Mouse (Mus musculus) CH12.LX (cell line): Measurements from ENCODE around the gene Raet1d.
"Not testable (repeated sequence)": the region's sequence is repeated elsewhere in the genome, so short reads cannot be mapped to it uniquely, and the experiment has no call there.

Experiments used
- CHD2 ChIP-seq: IDR thresholded peaks from 2 replicates; pipeline ENCODE4 v1.6.1; 2011; ENCODE audit warnings: low read length, improper control_type of control experiment
- CTCF ChIP-seq, 2 experiments: IDR thresholded peaks in 1 of 2; conservative IDR thresholded peaks in 1 of 2; 2 replicates each; pipeline ENCODE4 v1.5.1; 2011 to 2012; ENCODE audit warnings: low read depth in 2 of 2, low read length in 2 of 2, improper control_type of control experiment in 1 of 2, inconsistent platforms in 1 of 2, mild to moderate bottlenecking in 1 of 2, moderate library complexity in 1 of 2
- E2F4 ChIP-seq: IDR thresholded peaks from 2 replicates; pipeline ENCODE4 v1.6.1; 2011; ENCODE audit warnings: low read depth, low read length, improper control_type of control experiment; ENCODE audit not compliant: insufficient replicate concordance
- EP300 ChIP-seq: IDR thresholded peaks from 2 replicates; pipeline ENCODE4 v1.6.1; 2011; ENCODE audit warnings: low read length, improper control_type of control experiment
- GABPA ChIP-seq: IDR thresholded peaks from 2 replicates; pipeline ENCODE4 v1.6.1; 2012; ENCODE audit warnings: low read depth, low read length, improper control_type of control experiment, inconsistent platforms; ENCODE audit not compliant: insufficient replicate concordance
- MYC ChIP-seq: IDR thresholded peaks from 2 replicates; pipeline ENCODE4 v1.6.1; 2011; ENCODE audit warnings: low read depth, mild to moderate bottlenecking, improper control_type of control experiment, low read length
- POLR2A ChIP-seq: IDR thresholded peaks from 2 replicates; pipeline ENCODE4 v1.6.1; 2011; ENCODE audit warnings: low read depth, mild to moderate bottlenecking, improper control_type of control experiment, low read length
- TCF12 ChIP-seq: IDR thresholded peaks from 2 replicates; pipeline ENCODE4 v1.6.1; 2014; ENCODE audit warnings: low read depth, mild to moderate bottlenecking, inconsistent platforms, low read length, improper control_type of control experiment
- UBTF ChIP-seq: IDR thresholded peaks from 2 replicates; pipeline ENCODE4 v1.6.1; 2012; ENCODE audit warnings: low read depth, mild to moderate bottlenecking, inconsistent platforms, low read length, improper control_type of control experiment, moderate library complexity
- ZC3H11A ChIP-seq: IDR thresholded peaks from 2 replicates; pipeline ENCODE4 v1.6.1; 2012; ENCODE audit warnings: low read depth, mild to moderate bottlenecking, inconsistent platforms, low read length, improper control_type of control experiment

DNA sequence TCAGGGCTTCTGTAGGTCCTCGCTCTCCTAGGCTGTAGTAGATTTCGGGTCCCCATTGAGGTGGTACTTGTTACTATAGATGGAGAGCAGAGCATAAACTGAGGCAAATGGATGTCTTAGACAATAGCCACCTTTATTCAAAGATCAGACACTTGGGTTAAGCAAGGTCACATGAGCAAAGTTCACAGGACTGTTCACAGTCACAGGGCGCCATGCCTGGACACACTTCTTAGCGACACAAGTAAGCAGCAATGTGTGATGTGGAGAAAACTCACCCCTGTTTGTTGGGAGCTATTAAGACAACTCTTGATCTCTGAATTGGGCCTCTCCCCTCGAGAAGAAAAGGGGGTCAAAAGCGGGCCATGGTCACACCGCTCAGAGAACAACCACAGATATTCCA, 29.8 kb downstream of the Raet1d start:
- not testable (repeated sequence) for TF ChIP-seq E2F4; POLR2A; CTCF (conservative IDR thresholded peaks at IDR 0.05 in 1 of 2, IDR thresholded peaks at IDR 0.05 in 1 of 2; ENCODE audit: low read depth in 2 of 2, low read length in 2 of 2); GABPA; EP300; ZC3H11A; CHD2; MYC; UBTF; TCF12
